Mouse (Mus musculus): Measurements from ENCODE around the gene Cdkl4. TPM values are rescaled to one million over a fixed set of nuclear protein-coding genes. Genes with fewer than 3 reads are reported as not detected.
"Not testable (repeated sequence)": the region's sequence is repeated elsewhere in the genome, so short reads cannot be mapped to it uniquely, and the experiment has no call there.

The Cdkl4 gene
- polyA plus RNA-seq, 1 experiment from 2014 or later = 1.4 TPM

DNA sequence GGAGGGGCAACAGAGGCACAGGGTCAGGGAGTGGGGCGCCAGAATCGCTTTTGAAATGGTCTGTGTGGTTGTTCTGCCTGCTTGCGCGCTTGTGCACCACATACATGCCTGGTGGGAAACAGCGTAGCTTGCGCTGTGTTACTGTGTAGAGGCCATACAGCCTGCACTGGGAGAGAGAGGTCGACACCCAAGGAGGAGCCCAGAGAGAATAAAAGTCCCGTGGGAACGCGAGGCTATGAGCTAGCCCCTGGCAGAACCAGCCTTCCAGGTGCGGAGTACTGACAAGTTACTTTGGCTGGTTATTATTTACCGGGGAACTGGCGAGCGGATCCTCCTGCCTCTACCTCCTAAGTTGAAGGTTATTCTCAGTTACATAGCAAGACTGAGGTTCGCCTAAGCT is 26.6 kb downstream of the Cdkl4 start:
- H3K36me3 ChIP-seq (replicated peaks; ENCODE audit: control insufficient read depth, insufficient read depth, low read depth, low read length) = no peaks in the 10 kb centered on the region
- ATAC-seq (replicated peaks; ENCODE audit: insufficient number of reproducible peaks, low FRiP score, low TSS enrichment, low read depth) = no peak
- H3K9me3 ChIP-seq (replicated peaks; ENCODE audit: control insufficient read depth, low read length) = no peaks in the 10 kb centered on the region
- H3K9ac ChIP-seq (replicated peaks; ENCODE audit: low read length) = no peak overlapping the region
- 83% methylated on average over 15 of the region's 15 CpGs for WGBS
- no peak for DNase-seq (ENCODE audit: low spot score)
- no peaks in the 10 kb centered on the region for H3K4me1 ChIP-seq (ENCODE audit: control insufficient read depth, insufficient read depth, low read length)
- no peak overlapping the region for H3K4me2 ChIP-seq (ENCODE audit: low read depth, low read length)
- no peak overlapping the region for H3K27ac ChIP-seq (replicated peaks; ENCODE audit: low read depth, low read length)
- no peaks in the 10 kb centered on the region for H3K27me3 ChIP-seq (ENCODE audit: control insufficient read depth, insufficient read depth, low read length)
- H3K4me3 ChIP-seq (ENCODE audit: low read depth, low read length) = no peak overlapping the region

DNA sequence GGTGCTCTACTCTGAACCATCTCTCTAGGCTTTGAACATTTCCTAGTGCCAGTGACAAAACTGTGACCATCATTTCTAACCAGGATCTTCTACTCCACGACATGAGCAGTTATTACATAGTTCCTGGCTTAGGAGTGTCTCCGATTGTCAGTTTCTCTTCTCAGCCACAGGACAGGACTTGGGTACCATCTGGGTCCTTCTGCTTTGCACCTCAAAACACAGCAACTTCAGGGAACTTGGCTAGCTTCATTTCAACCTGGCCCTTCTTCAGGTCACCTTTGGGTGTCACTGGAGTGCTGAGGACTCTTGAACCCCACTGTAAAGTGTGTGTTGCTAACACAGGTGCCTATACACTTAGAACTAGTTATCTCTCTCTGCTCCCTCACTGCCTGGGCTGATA is 30.8 kb downstream of the Cdkl4 start:
- Histone ChIP-seq H3K9me3 (replicated peaks; ENCODE audit: control insufficient read depth, low read length) (no peaks in the 10 kb centered on the region), H3K36me3 (replicated peaks; ENCODE audit: control insufficient read depth, insufficient read depth, low read depth, low read length) (no peaks in the 10 kb centered on the region), H3K27ac (replicated peaks; ENCODE audit: low read depth, low read length) (no peak overlapping the region), H3K4me3 (ENCODE audit: low read depth, low read length) (no peak overlapping the region), H3K4me2 (ENCODE audit: low read depth, low read length) (no peak overlapping the region), H3K4me1 (ENCODE audit: control insufficient read depth, insufficient read depth, low read length) (no peaks in the 10 kb centered on the region), H3K27me3 (ENCODE audit: control insufficient read depth, insufficient read depth, low read length) (no peaks in the 10 kb centered on the region), H3K9ac (replicated peaks; ENCODE audit: low read length) (no peak overlapping the region)
- WGBS = 87% methylated on average over 2 of the region's 2 CpGs
- ATAC-seq (replicated peaks; ENCODE audit: insufficient number of reproducible peaks, low FRiP score, low TSS enrichment, low read depth) (no peak), DNase-seq (ENCODE audit: low spot score) (no peak)

- Histone ChIP-seq H3K4me1 (ENCODE audit: control insufficient read depth, insufficient read depth, low read length) (no peaks in the 10 kb centered on the region), H3K36me3 (replicated peaks; ENCODE audit: control insufficient read depth, insufficient read depth, low read depth, low read length) (no peaks in the 10 kb centered on the region), H3K4me2 (ENCODE audit: low read depth, low read length) (no peak overlapping the region), H3K4me3 (ENCODE audit: low read depth, low read length) (no peak overlapping the region), H3K9ac (replicated peaks; ENCODE audit: low read length) (no peak overlapping the region), H3K27ac (replicated peaks; ENCODE audit: low read depth, low read length) (no peak overlapping the region), H3K27me3 (ENCODE audit: control insufficient read depth, insufficient read depth, low read length) (no peaks in the 10 kb centered on the region), H3K9me3 (replicated peaks; ENCODE audit: control insufficient read depth, low read length) (no peaks in the 10 kb centered on the region)
- DNase-seq (ENCODE audit: low spot score) (no peak), ATAC-seq (replicated peaks; ENCODE audit: insufficient number of reproducible peaks, low FRiP score, low TSS enrichment, low read depth) (no peak)
- WGBS = 85% methylated on average over 8 of the region's 8 CpGs
These were observed 31.4 kb downstream of the Cdkl4 start for GRCm38 (mm10) chr17:80546227-80546626.

DNA sequence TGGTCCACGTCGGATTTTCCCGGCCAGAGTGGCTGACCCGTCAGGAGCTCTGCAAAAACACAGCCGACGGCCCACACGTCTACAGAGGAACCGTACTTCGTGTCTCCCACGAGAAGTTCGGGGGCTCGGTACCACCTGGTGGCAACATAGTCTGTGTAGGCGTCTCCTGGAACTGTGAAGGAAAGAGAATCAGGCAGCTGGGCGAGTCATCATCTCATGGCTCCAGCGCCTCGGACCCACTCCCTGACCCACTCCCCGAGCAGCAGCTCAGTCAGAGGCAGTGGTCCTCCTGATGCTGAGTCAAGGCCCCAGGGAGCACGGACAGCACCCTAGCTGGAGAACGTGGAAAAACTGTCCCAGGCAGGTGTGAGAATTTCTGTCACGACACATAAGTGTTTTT is 34.0 kb downstream of the Cdkl4 start:
- Histone ChIP-seq H3K36me3 (replicated peaks; ENCODE audit: control insufficient read depth, insufficient read depth, low read depth, low read length) (no peaks in the 10 kb centered on the region), H3K27me3 (ENCODE audit: control insufficient read depth, insufficient read depth, low read length) (no peaks in the 10 kb centered on the region), H3K27ac (replicated peaks; ENCODE audit: low read depth, low read length) (no peak overlapping the region), H3K4me3 (ENCODE audit: low read depth, low read length) (no peak overlapping the region), H3K4me1 (ENCODE audit: control insufficient read depth, insufficient read depth, low read length) (no peaks in the 10 kb centered on the region), H3K4me2 (ENCODE audit: low read depth, low read length) (no peak overlapping the region), H3K9ac (replicated peaks; ENCODE audit: low read length) (no peak overlapping the region), H3K9me3 (replicated peaks; ENCODE audit: control insufficient read depth, low read length) (no peaks in the 10 kb centered on the region)
- 88% methylated on average over 20 of the region's 20 CpGs for WGBS
- DNase-seq (ENCODE audit: low spot score) (no peak), ATAC-seq (replicated peaks; ENCODE audit: insufficient number of reproducible peaks, low FRiP score, low TSS enrichment, low read depth) (no peak)

GRCm38 (mm10) chr17:80537136-80537535 is 40.5 kb downstream of the Cdkl4 start:
- Histone ChIP-seq H3K27ac (replicated peaks; ENCODE audit: low read depth, low read length) (no peak overlapping the region), H3K4me1 (ENCODE audit: control insufficient read depth, insufficient read depth, low read length) (no peaks in the 10 kb centered on the region), H3K4me3 (ENCODE audit: low read depth, low read length) (no peak overlapping the region), H3K9ac (replicated peaks; ENCODE audit: low read length) (no peak overlapping the region), H3K4me2 (ENCODE audit: low read depth, low read length) (no peak overlapping the region), H3K36me3 (replicated peaks; ENCODE audit: control insufficient read depth, insufficient read depth, low read depth, low read length) (no peaks in the 10 kb centered on the region), H3K9me3 (replicated peaks; ENCODE audit: control insufficient read depth, low read length) (no peaks in the 10 kb centered on the region), H3K27me3 (ENCODE audit: control insufficient read depth, insufficient read depth, low read length) (no peaks in the 10 kb centered on the region)
- ATAC-seq (replicated peaks; ENCODE audit: insufficient number of reproducible peaks, low FRiP score, low TSS enrichment, low read depth) (no peak), DNase-seq (ENCODE audit: low spot score) (no peak)
- WGBS = 56% methylated on average over 6 of the region's 6 CpGs

- Histone ChIP-seq H3K4me3 (ENCODE audit: low read depth, low read length) (no peak overlapping the region), H3K9ac (replicated peaks; ENCODE audit: low read length) (no peak overlapping the region), H3K4me1 (ENCODE audit: control insufficient read depth, insufficient read depth, low read length) (no peaks in the 10 kb centered on the region), H3K27ac (replicated peaks; ENCODE audit: low read depth, low read length) (no peak overlapping the region), H3K27me3 (ENCODE audit: control insufficient read depth, insufficient read depth, low read length) (no peaks in the 10 kb centered on the region), H3K36me3 (replicated peaks; ENCODE audit: control insufficient read depth, insufficient read depth, low read depth, low read length) (no peaks in the 10 kb centered on the region), H3K4me2 (ENCODE audit: low read depth, low read length) (no peak overlapping the region), H3K9me3 (replicated peaks; ENCODE audit: control insufficient read depth, low read length) (no peaks in the 10 kb centered on the region)
- WGBS = 83% methylated on average over 6 of the region's 6 CpGs
- no peak for DNase-seq (ENCODE audit: low spot score)
- no peak for ATAC-seq (replicated peaks; ENCODE audit: insufficient number of reproducible peaks, low FRiP score, low TSS enrichment, low read depth)
These were observed 42.0 kb downstream of the Cdkl4 start for GRCm38 (mm10) chr17:80535633-80536032.

GRCm38 (mm10) chr17:80531351-80531750 is 46.3 kb downstream of the Cdkl4 start:
- not testable (repeated sequence) for H3K9me3 ChIP-seq (replicated peaks; ENCODE audit: control insufficient read depth, low read length); H3K27me3 ChIP-seq (ENCODE audit: control insufficient read depth, insufficient read depth, low read length); H3K4me3 ChIP-seq (ENCODE audit: low read depth, low read length); H3K27ac ChIP-seq (replicated peaks; ENCODE audit: low read depth, low read length); DNase-seq (ENCODE audit: low spot score); H3K4me1 ChIP-seq (ENCODE audit: control insufficient read depth, insufficient read depth, low read length); H3K36me3 ChIP-seq (replicated peaks; ENCODE audit: control insufficient read depth, insufficient read depth, low read depth, low read length); H3K4me2 ChIP-seq (ENCODE audit: low read depth, low read length); H3K9ac ChIP-seq (replicated peaks; ENCODE audit: low read length); ATAC-seq (replicated peaks; ENCODE audit: insufficient number of reproducible peaks, low FRiP score, low TSS enrichment, low read depth)
- 56% methylated on average over 2 of the region's 2 CpGs for WGBS

GRCm38 (mm10) chr17:80523231-80523630 is 54.4 kb downstream of the Cdkl4 start:
- 89% methylated on average over 3 of the region's 3 CpGs for WGBS
- Histone ChIP-seq H3K4me3 (ENCODE audit: low read depth, low read length) (no peak overlapping the region), H3K4me1 (ENCODE audit: control insufficient read depth, insufficient read depth, low read length) (no peaks in the 10 kb centered on the region), H3K27ac (replicated peaks; ENCODE audit: low read depth, low read length) (no peak overlapping the region), H3K9ac (replicated peaks; ENCODE audit: low read length) (no peak overlapping the region), H3K27me3 (ENCODE audit: control insufficient read depth, insufficient read depth, low read length) (no peaks in the 10 kb centered on the region), H3K4me2 (ENCODE audit: low read depth, low read length) (no peak overlapping the region), H3K9me3 (replicated peaks; ENCODE audit: control insufficient read depth, low read length) (no peaks in the 10 kb centered on the region), H3K36me3 (replicated peaks; ENCODE audit: control insufficient read depth, insufficient read depth, low read depth, low read length) (no peaks in the 10 kb centered on the region)
- no peak for DNase-seq (ENCODE audit: low spot score)
- ATAC-seq (replicated peaks; ENCODE audit: insufficient number of reproducible peaks, low FRiP score, low TSS enrichment, low read depth) = no peak

DNA sequence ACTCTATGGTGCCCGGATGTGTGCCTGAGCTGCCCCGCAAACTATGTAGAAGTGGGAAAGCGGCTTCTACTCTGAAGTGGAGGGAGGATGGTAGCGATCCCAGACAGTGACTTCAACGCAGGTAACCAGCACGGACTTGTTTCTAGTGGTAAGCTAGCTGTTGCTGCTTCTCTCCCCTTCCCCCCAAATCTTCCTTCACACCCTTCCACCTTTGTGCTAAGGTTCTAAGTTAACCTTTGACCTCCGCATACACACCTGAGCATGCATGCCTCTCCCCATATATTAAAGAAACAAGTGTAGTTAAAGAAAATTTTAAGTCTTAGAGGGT is 55.4 kb downstream of the Cdkl4 start:
- Histone ChIP-seq H3K27ac (replicated peaks; ENCODE audit: low read depth, low read length) (no peak overlapping the region), H3K4me2 (ENCODE audit: low read depth, low read length) (no peak overlapping the region), H3K4me1 (ENCODE audit: control insufficient read depth, insufficient read depth, low read length) (no peaks in the 10 kb centered on the region), H3K4me3 (ENCODE audit: low read depth, low read length) (no peak overlapping the region), H3K36me3 (replicated peaks; ENCODE audit: control insufficient read depth, insufficient read depth, low read depth, low read length) (no peaks in the 10 kb centered on the region), H3K9ac (replicated peaks; ENCODE audit: low read length) (no peak overlapping the region), H3K9me3 (replicated peaks; ENCODE audit: control insufficient read depth, low read length) (no peaks in the 10 kb centered on the region), H3K27me3 (ENCODE audit: control insufficient read depth, insufficient read depth, low read length) (no peaks in the 10 kb centered on the region)
- 55% methylated on average over 7 of the region's 7 CpGs for WGBS
- no peak for DNase-seq (ENCODE audit: low spot score)
- ATAC-seq (replicated peaks; ENCODE audit: insufficient number of reproducible peaks, low FRiP score, low TSS enrichment, low read depth) = no peak
